Mouse (Mus musculus) kidney, adult 2 months (tissue): ENCODE measurements around the gene Sept9. TPM values are rescaled to one million over a fixed set of nuclear protein-coding genes. Genes with fewer than 3 reads are reported as not detected.

Experiments
- DNase-seq: peaks from one replicate; pipeline ENCODE4 v3.0.0; 2021
- H3K27ac ChIP-seq: fragments of 200-500 bp; 2 replicates; pipeline ENCODE4 v1.5.1; 2012; ENCODE audit warnings: low read depth, low read length, control low read depth, inconsistent platforms; ENCODE audit not compliant: insufficient read depth
- H3K27me3 ChIP-seq: fragments of 200-500 bp; replicated peaks from 2 replicates; pipeline ENCODE4 v1.6.1; 2012; ENCODE audit warnings: mild to moderate bottlenecking, moderate library complexity, low read length, inconsistent platforms; ENCODE audit not compliant: control insufficient read depth, insufficient read depth
- H3K36me3 ChIP-seq: fragments of 200-500 bp; 2 replicates; pipeline ENCODE4 v1.6.1; 2012; ENCODE audit warnings: mild to moderate bottlenecking, moderate library complexity, low read length, inconsistent platforms; ENCODE audit not compliant: control insufficient read depth, insufficient read depth
- H3K4me1 ChIP-seq: fragments of 200-500 bp; 2 replicates; pipeline ENCODE4 v1.6.1; 2011; ENCODE audit warnings: low read length; ENCODE audit not compliant: control insufficient read depth, insufficient read depth
- H3K4me3 ChIP-seq: fragments of 200-500 bp; 2 replicates; pipeline ENCODE4 v1.5.1; 2011; ENCODE audit warnings: mild to moderate bottlenecking, low read depth, low read length, control low read depth; ENCODE audit not compliant: insufficient read depth
- CTCF ChIP-seq: fragments of 200-500 bp; conservative IDR thresholded peaks from 2 replicates; pipeline ENCODE4 v1.5.1; 2011; ENCODE audit warnings: low read depth, mild to moderate bottlenecking, control low read depth, low read length, moderate library complexity, mixed read lengths; ENCODE audit not compliant: insufficient read depth, insufficient read length
- POLR2A ChIP-seq: fragments of 200-500 bp; IDR thresholded peaks from one replicate; pipeline ENCODE4 v1.6.1; 2011; ENCODE audit warnings: low read depth, low read length, control low read depth
- WGBS: fragments of 180-500 bp; shearing (Covaris S2); methylation state at CpG from one replicate; pipeline ENCODE4 v1.1.7; 2018; 5-methylcytosine and 5-hydroxymethylcytosine counted together
- polyA plus RNA-seq: library from polyadenylated mRNA; depleted of rRNA; stranded (reverse); fragments of >200 nt; gene quantifications from 2 replicates; pipeline ENCODE4 v1.2.3, GENCODE M21; 2012

The Sept9 gene
- polyA plus RNA-seq, 1 experiment: 25.9 TPM

GRCm38 (mm10) chr11:117312028-117312901 lies 112.8 kb downstream of the Sept9 start:
- Histone ChIP-seq H3K4me3 (no peak overlapping the region), H3K36me3 (no peaks in the 10 kb centered on the region), H3K27me3 (no peaks in the 10 kb centered on the region), H3K27ac (peak overlapping the region; percentile 68), H3K4me1 (peaks cover 45% of the 10 kb centered on the region)
- DNase-seq: peak; percentile 91
- no peak for TF ChIP-seq CTCF
- no peak for TF ChIP-seq POLR2A
- 47% methylated on average over 23 of the region's 23 CpGs for WGBS

DNA sequence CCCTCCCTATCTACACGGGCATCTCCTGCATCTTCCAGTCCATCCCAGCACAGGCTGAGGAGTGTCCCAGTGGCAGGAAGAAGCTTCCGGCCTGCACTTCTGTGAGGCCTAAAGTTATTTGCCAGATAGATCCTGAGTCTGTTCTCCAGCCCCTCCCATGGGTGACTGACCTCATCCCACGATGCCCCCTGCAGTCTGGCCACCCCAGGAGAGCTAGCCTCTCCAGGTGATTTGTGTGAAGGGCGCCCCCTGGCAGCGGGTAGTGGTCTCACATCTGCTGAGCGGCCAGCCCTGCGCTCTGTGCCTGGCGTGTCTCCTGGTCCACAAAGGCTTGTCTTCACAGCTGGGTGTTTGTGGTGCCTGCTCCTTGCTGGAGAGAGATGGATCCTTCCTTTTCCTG lies 113.5 kb downstream of the Sept9 start:
- TF ChIP-seq CTCF (peak; percentile 67), POLR2A (no peak)
- H3K27ac ChIP-seq: peak overlapping the region; percentile 68
- peak; percentile 63 for DNase-seq
- H3K4me1 ChIP-seq: peaks cover 47% of the 10 kb centered on the region
- H3K36me3 ChIP-seq: no peaks in the 10 kb centered on the region
- H3K4me3 ChIP-seq: no peak overlapping the region
- no peaks in the 10 kb centered on the region for H3K27me3 ChIP-seq
- WGBS: 32% methylated on average over 8 of the region's 8 CpGs

GRCm38 (mm10) chr11:117313446-117313845 lies 114.0 kb downstream of the Sept9 start:
- H3K27me3 ChIP-seq: no peaks in the 10 kb centered on the region
- 78% methylated on average over 7 of the region's 7 CpGs for WGBS
- TF ChIP-seq CTCF: no peak
- no peak for TF ChIP-seq POLR2A
- H3K36me3 ChIP-seq: no peaks in the 10 kb centered on the region
- no peak overlapping the region for H3K4me3 ChIP-seq
- no peak for DNase-seq
- peaks cover 49% of the 10 kb centered on the region for H3K4me1 ChIP-seq
- 0 out of 2 replicates have a peak overlapping the region, but pooled peaks have one; percentile 7 for H3K27ac ChIP-seq

DNA sequence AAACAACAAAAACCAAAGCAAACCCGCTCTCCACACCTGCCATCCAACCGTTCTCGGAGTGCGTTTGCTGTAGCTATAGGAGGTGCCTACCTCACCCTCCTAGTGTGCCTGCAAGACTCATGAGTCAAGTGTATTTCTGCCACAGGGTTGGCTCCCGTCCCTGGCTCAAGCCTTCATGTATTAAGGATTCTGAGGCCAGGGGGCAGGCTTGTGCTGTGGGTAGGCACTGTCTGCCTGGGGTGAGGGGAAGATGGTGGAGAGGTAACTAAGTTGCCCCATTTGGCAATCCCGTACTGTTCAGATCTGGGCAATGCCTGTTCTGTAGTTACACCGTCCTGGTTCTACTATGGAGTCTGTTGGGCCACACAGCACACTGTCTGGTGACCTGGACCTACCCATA lies 114.6 kb downstream of the Sept9 start:
- DNase-seq: no peak
- H3K27me3 ChIP-seq: no peaks in the 10 kb centered on the region
- peaks cover 49% of the 10 kb centered on the region for H3K4me1 ChIP-seq
- TF ChIP-seq CTCF (peak; percentile 53; the same call in 1 of the 2 replicates), POLR2A (no peak)
- H3K27ac ChIP-seq: no peak overlapping the region
- H3K36me3 ChIP-seq: no peaks in the 10 kb centered on the region
- 79% methylated on average over 7 of the region's 7 CpGs for WGBS
- H3K4me3 ChIP-seq: no peak overlapping the region

DNA sequence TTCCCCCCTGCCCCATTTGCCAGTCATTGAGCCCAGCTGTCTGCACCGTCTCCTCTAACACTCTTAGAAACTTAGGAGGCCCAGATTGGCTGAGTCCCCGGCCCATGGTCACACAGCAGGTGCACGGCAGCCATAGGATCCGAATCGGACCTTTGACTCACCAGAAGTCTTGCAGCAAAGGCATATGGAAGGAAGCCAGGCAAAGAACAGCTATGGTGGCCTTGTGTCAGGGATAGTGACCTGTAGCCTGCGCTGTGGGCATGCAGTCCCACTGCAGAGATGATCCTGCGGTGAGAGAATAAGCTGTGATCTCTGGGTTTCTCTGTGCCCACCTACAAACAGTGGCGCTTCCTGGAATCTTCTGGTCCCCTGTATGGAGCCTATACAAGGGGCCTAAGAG lies 115.1 kb downstream of the Sept9 start:
- Histone ChIP-seq H3K4me1 (peaks cover 48% of the 10 kb centered on the region), H3K36me3 (no peaks in the 10 kb centered on the region), H3K27me3 (no peaks in the 10 kb centered on the region), H3K27ac (no peak overlapping the region), H3K4me3 (no peak overlapping the region)
- 87% methylated on average over 8 of the region's 8 CpGs for WGBS
- TF ChIP-seq POLR2A (no peak), CTCF (no peak)
- no peak for DNase-seq

- no peak overlapping the region for H3K27ac ChIP-seq
- DNase-seq: peak; percentile 65
- H3K27me3 ChIP-seq: no peaks in the 10 kb centered on the region
- TF ChIP-seq POLR2A (no peak), CTCF (no peak)
- H3K4me3 ChIP-seq: no peak overlapping the region
- 75% methylated on average over 11 of the region's 11 CpGs for WGBS
- H3K4me1 ChIP-seq: peaks cover 45% of the 10 kb centered on the region
- H3K36me3 ChIP-seq: no peaks in the 10 kb centered on the region
Observed at GRCm38 (mm10) chr11:117315309-117315708, 115.8 kb downstream of the Sept9 start.

GRCm38 (mm10) chr11:117316441-117317331 lies 117.2 kb downstream of the Sept9 start:
- H3K27ac ChIP-seq: peak overlapping the region; percentile 27
- WGBS: 53% methylated on average over 16 of the region's 16 CpGs
- TF ChIP-seq CTCF (no peak), POLR2A (no peak)
- H3K27me3 ChIP-seq: no peaks in the 10 kb centered on the region
- H3K36me3 ChIP-seq: no peaks in the 10 kb centered on the region
- peaks cover 33% of the 10 kb centered on the region for H3K4me1 ChIP-seq
- peak; percentile 75 for DNase-seq
- H3K4me3 ChIP-seq: no peak overlapping the region
